Mouse (Mus musculus) Patski (cell line): ENCODE measurements around the gene Osr1. TPM values are rescaled to one million over a fixed set of nuclear protein-coding genes. Genes with fewer than 3 reads are reported as not detected.

Experiments used
- ATAC-seq: fragments of 100-300 bp; one replicate; pipeline ENCODE4 v1.8.0; 2021
- CTCF ChIA-PET: fragments of 350-600 bp; sonication (Branson Sonifier 250); formaldehyde crosslinking; loops from one replicate; lab custom pipeline; 2022; ENCODE audit warnings: inconsistent platforms; lab: Charles Lee
- POLR2A ChIA-PET: fragments of 350-600 bp; sonication (Branson Sonifier 250); formaldehyde crosslinking; loops from one replicate; lab custom pipeline; 2022; ENCODE audit warnings: antibody characterized with exemption, inconsistent platforms; lab: Charles Lee
- DNase-seq: peaks from one replicate; pipeline ENCODE4 v3.0.0-alpha.2; 2011; ENCODE audit warnings: low read depth, low spot score
- H3K27me3 ChIP-seq: fragments of 371-371 bp; one replicate; pipeline ENCODE4 v1.5.1; 2021
- CTCF ChIP-seq: fragments of 100-300 bp; IDR thresholded peaks from one replicate; pipeline ENCODE4 v1.5.1; 2021
- in situ Hi-C: fragments of 300-500 bp; cut with MboI; formaldehyde crosslinking; loops from 3 replicates; pipeline ENCODE4 v1.11.1; 2018; ENCODE audit warnings: low pct_unique_long_range_greater_than_20kb, mixed read lengths
- polyA plus RNA-seq: library from polyadenylated mRNA; unstranded; gene quantifications from one replicate; pipeline ENCODE4 v1.2.3, GENCODE M21; 2021

Gene Osr1
- 0.17 TPM for polyA plus RNA-seq

- in situ Hi-C loops = loop anchor here (5.0 to 10.0 kb wide), 5 partner anchors 315 to 967 kb away; no protein-coding TSS in a partner anchor
- no peak for ATAC-seq
- no peak for DNase-seq
- no peaks in the 10 kb centered on the region for H3K27me3 ChIP-seq
- TF ChIP-seq CTCF = peak; percentile 83
- ChIA-PET CTCF (interaction anchor here (1.6 to 2.0 kb wide), 4 partner anchors 15 to 868 kb away, joined by 4 to 14 read pairs (median 8); no protein-coding TSS in a partner anchor), POLR2A (interaction anchor here (1.3 to 1.6 kb wide), 2 partner anchors 651 to 653 kb away, joined by 3 read pairs; no protein-coding TSS in a partner anchor)
Measured at GRCm38 (mm10) chr12:9569971-9570370, at the start of gene Osr1. Gene Osr1 (plus strand): TSS chr12:9570116.

GRCm38 (mm10) chr12:9550328-9550727 lies 19.6 kb upstream of the Osr1 start:
- no peak for DNase-seq
- CTCF ChIA-PET = no interaction called here
- TF ChIP-seq CTCF = no peak
- H3K27me3 ChIP-seq = no peaks in the 10 kb centered on the region
- POLR2A ChIA-PET = no interaction called here
- ATAC-seq = no peak
- in situ Hi-C loops = loop anchor here (10.0 kb wide), 1 partner anchor 506 kb away; no protein-coding TSS in a partner anchor

DNA sequence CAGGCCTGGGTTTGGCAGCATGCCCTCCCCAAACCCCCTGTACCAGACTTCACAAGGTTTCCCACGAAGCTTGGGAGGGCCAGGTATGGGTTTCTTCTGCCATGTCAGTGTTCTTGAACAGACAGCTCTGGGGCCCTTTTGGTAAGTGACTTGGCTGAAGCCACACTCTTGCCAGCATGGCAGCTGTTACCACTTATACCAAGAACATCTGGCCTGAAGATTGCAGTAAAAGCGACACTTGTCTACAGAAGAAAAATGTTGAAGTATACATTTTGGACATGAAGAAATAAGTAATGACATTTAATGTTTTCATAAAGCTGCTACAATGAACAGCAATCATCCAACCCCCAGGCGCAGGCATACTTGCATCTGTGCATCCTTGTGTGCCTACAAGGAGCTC lies 5.0 kb upstream of the Osr1 start:
- in situ Hi-C loops = loop anchor here (5.0 to 10.0 kb wide), 4 partner anchors 310 to 972 kb away; no protein-coding TSS in a partner anchor
- no peaks in the 10 kb centered on the region for H3K27me3 ChIP-seq
- no peak for ATAC-seq
- no peak for TF ChIP-seq CTCF
- POLR2A ChIA-PET = interaction anchor here (1.2 kb wide), 1 partner anchor 225 kb away, joined by 6 read pairs; no protein-coding TSS in a partner anchor
- CTCF ChIA-PET = interaction anchor here (1.6 kb wide), 1 partner anchor 657 kb away, joined by 4 read pairs; no protein-coding TSS in a partner anchor
- DNase-seq = no peak

- POLR2A ChIA-PET = interaction anchor here (0.5 to 1.6 kb wide), 3 partner anchors 249 to 653 kb away, joined by 3 read pairs; no protein-coding TSS in a partner anchor
- TF ChIP-seq CTCF = no peak
- no peaks in the 10 kb centered on the region for H3K27me3 ChIP-seq
- DNase-seq (no peak), ATAC-seq (no peak)
- CTCF ChIA-PET = interaction anchor here (0.6 to 2.0 kb wide), 4 partner anchors 14 to 867 kb away, joined by 3 to 14 read pairs (median 6); no protein-coding TSS in a partner anchor
- in situ Hi-C loops = loop anchor here (5.0 kb wide), 1 partner anchor 652 kb away; no protein-coding TSS in a partner anchor
Measured at GRCm38 (mm10) chr12:9570496-9570995, 630 bp downstream of the Osr1 start.

GRCm38 (mm10) chr12:9571276-9571940 lies 1.5 kb downstream of the Osr1 start:
- DNase-seq (no peak), ATAC-seq (no peak)
- in situ Hi-C loops = loop anchor here (5.0 kb wide), 1 partner anchor 651 kb away; no protein-coding TSS in a partner anchor
- no peak for TF ChIP-seq CTCF
- CTCF ChIA-PET = interaction anchor here (1.9 to 2.0 kb wide), 2 partner anchors 652 to 866 kb away, joined by 8 to 14 read pairs; no protein-coding TSS in a partner anchor
- H3K27me3 ChIP-seq = no peaks in the 10 kb centered on the region
- POLR2A ChIA-PET = interaction anchor here (0.5 to 1.6 kb wide), 3 partner anchors 248 to 652 kb away, joined by 3 read pairs; no protein-coding TSS in a partner anchor

- CTCF ChIA-PET = interaction anchor here (0.9 kb wide), 1 partner anchor 649 kb away, joined by 3 read pairs; no protein-coding TSS in a partner anchor
Measured at GRCm38 (mm10) chr12:9572022-9572421, 2.1 kb downstream of the Osr1 start.

GRCm38 (mm10) chr12:9573682-9574081 lies 3.8 kb downstream of the Osr1 start:
- ATAC-seq (no peak), DNase-seq (no peak)
- ChIA-PET POLR2A (no interaction called here), CTCF (interaction anchor here (1.7 kb wide), 1 partner anchor 11 kb away, joined by 4 read pairs; no protein-coding TSS in a partner anchor)
- TF ChIP-seq CTCF = no peak
- in situ Hi-C loops = loop anchor here (5.0 kb wide), 1 partner anchor 649 kb away; no protein-coding TSS in a partner anchor
- H3K27me3 ChIP-seq = no peaks in the 10 kb centered on the region

More at GRCm38 (mm10) chr12:9572022-9572421, 2.1 kb downstream of the Osr1 start:
- POLR2A ChIA-PET = interaction anchor here (1.3 kb wide), 1 partner anchor 267 kb away, joined by 3 read pairs; no protein-coding TSS in a partner anchor
- no peak for TF ChIP-seq CTCF
- in situ Hi-C loops = loop anchor here (5.0 kb wide), 1 partner anchor 650 kb away; no protein-coding TSS in a partner anchor
- H3K27me3 ChIP-seq = no peaks in the 10 kb centered on the region
- DNase-seq (no peak), ATAC-seq (no peak)

- no peak for TF ChIP-seq CTCF
- ChIA-PET POLR2A (no interaction called here), CTCF (interaction anchor here (1.7 kb wide), 1 partner anchor 11 kb away, joined by 4 read pairs; no protein-coding TSS in a partner anchor)
Measured at GRCm38 (mm10) chr12:9574244-9574871, 4.4 kb downstream of the Osr1 start.

GRCm38 (mm10) chr12:9575158-9576042 lies 5.5 kb downstream of the Osr1 start:
- POLR2A ChIA-PET = no interaction called here
- in situ Hi-C loops = no loop called here
- no peaks in the 10 kb centered on the region for H3K27me3 ChIP-seq
- CTCF ChIA-PET = interaction anchor here (1.7 kb wide), 1 partner anchor 9 kb away, joined by 4 read pairs; no protein-coding TSS in a partner anchor
- no peak for ATAC-seq
- TF ChIP-seq CTCF = no peak
- DNase-seq = no peak

More at GRCm38 (mm10) chr12:9574244-9574871, 4.4 kb downstream of the Osr1 start:
- H3K27me3 ChIP-seq = no peaks in the 10 kb centered on the region
- DNase-seq (no peak), ATAC-seq (no peak)
- in situ Hi-C loops = loop anchor here (5.0 kb wide), 1 partner anchor 648 kb away; no protein-coding TSS in a partner anchor
